Mouse (Mus musculus): ENCODE data around the gene Casp12. TPM values are rescaled to one million over a fixed set of nuclear protein-coding genes. Genes with fewer than 3 reads are reported as not detected.
"Not testable (repeated sequence)": the region's sequence is repeated elsewhere in the genome, so short reads cannot be mapped to it uniquely, and the experiment has no call there.

Casp12 gene
- polyA plus RNA-seq, 1 experiment from 2014 or later, result 2.7 TPM

DNA sequence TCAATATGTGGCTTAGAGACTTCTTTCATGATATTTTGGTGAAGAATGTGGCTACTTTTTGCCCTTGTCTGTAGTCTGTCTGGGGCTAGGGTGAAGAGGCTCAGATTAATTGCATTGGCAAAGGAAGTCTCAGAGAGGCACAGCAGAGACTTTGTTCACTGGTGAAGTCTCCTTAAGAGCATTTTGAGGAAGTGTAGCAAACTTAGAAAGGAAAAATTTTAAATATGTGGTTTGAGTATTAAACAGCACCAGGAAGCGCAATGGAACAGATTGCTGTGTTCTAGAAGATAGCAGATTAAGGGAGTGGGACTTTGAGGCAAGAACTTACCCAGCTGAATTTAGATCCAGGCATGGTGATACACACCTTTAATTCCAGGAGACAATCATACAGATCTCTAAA, 11.8 kb upstream of the Casp12 start:
- no peak for ATAC-seq (ENCODE audit: low read depth)
- H3K27ac ChIP-seq (ENCODE audit: low read length), result no peak overlapping the region
- no peak overlapping the region for H3K9ac ChIP-seq (ENCODE audit: low read length)
- no peaks in the 10 kb centered on the region for H3K9me3 ChIP-seq (ENCODE audit: control insufficient read depth, low read length)
- H3K4me2 ChIP-seq (ENCODE audit: low read depth, low read length), result no peak overlapping the region
- WGBS, result 100% methylated on average over 1 of the region's 1 CpGs
- no peak overlapping the region for H3K4me3 ChIP-seq (ENCODE audit: low read length)
- no peaks in the 10 kb centered on the region for H3K36me3 ChIP-seq (ENCODE audit: control insufficient read depth, insufficient read depth, low read length)
- H3K4me1 ChIP-seq (replicated peaks; ENCODE audit: control insufficient read depth, insufficient read depth, low read length), result no peaks in the 10 kb centered on the region
- H3K27me3 ChIP-seq (ENCODE audit: control insufficient read depth, insufficient read depth, low read depth, low read length), result no peaks in the 10 kb centered on the region

DNA sequence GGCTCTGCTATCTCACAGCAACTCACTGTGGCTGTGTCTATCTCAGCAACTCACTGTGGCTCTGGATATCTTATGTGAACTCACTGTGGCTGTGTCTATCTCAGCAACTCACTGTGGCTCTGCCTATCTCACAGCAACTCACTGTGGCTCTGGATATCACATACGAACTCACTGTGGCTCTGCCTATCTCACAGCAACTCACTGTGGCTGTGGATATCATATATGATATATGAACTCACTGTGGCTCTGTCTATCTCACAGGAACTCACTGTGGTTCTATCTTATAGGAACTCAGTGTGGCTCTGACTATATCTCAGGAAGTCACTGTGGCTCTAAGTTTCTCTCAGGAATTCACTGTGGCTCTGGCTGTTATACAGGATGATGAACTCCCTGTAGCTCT, 2.1 kb upstream of the Casp12 start:
- Histone ChIP-seq H3K27ac (ENCODE audit: low read length) (no peak overlapping the region), H3K9ac (ENCODE audit: low read length) (no peak overlapping the region), H3K36me3 (ENCODE audit: control insufficient read depth, insufficient read depth, low read length) (no peaks in the 10 kb centered on the region), H3K4me3 (ENCODE audit: low read length) (no peak overlapping the region), H3K9me3 (ENCODE audit: control insufficient read depth, low read length) (no peaks in the 10 kb centered on the region), H3K4me1 (replicated peaks; ENCODE audit: control insufficient read depth, insufficient read depth, low read length) (no peaks in the 10 kb centered on the region), H3K4me2 (ENCODE audit: low read depth, low read length) (no peak overlapping the region), H3K27me3 (ENCODE audit: control insufficient read depth, insufficient read depth, low read depth, low read length) (no peaks in the 10 kb centered on the region)
- ATAC-seq (ENCODE audit: low read depth), result no peak
- 56% methylated on average over 1 of the region's 1 CpGs for WGBS

DNA sequence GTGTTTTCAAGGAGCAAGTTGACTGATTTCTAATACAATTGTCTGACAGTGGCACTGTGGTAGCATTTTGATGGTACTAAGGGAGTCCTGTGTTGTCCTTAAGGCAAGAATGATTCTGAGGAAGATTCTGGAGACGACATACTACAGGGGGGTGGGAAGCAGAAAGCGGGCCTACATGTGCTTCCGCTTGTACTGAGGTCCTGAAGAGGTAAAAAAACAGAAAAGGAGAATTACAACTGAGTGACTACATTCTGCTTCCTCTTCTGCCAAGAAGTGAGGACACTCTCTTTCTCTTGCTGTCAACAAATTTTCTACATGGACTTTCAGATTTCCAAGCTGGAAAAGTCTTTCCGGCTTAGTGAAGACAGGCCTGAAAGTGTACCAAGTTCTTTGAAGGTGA, 1.1 kb upstream of the Casp12 start:
- WGBS, result 89% methylated on average over 4 of the region's 4 CpGs
- H3K36me3 ChIP-seq (ENCODE audit: control insufficient read depth, insufficient read depth, low read length), result no peaks in the 10 kb centered on the region
- H3K4me2 ChIP-seq (ENCODE audit: low read depth, low read length), result no peak overlapping the region
- H3K4me1 ChIP-seq (replicated peaks; ENCODE audit: control insufficient read depth, insufficient read depth, low read length), result no peaks in the 10 kb centered on the region
- no peak overlapping the region for H3K9ac ChIP-seq (ENCODE audit: low read length)
- no peak overlapping the region for H3K4me3 ChIP-seq (ENCODE audit: low read length)
- no peak overlapping the region for H3K27ac ChIP-seq (ENCODE audit: low read length)
- H3K27me3 ChIP-seq (ENCODE audit: control insufficient read depth, insufficient read depth, low read depth, low read length), result no peaks in the 10 kb centered on the region
- no peak for ATAC-seq (ENCODE audit: low read depth)
- H3K9me3 ChIP-seq (ENCODE audit: control insufficient read depth, low read length), result no peaks in the 10 kb centered on the region

GRCm38 (mm10) chr9:5347381-5347780, 2.2 kb downstream of the Casp12 start:
- Histone ChIP-seq H3K4me2 (ENCODE audit: low read depth, low read length) (no peak overlapping the region), H3K4me3 (ENCODE audit: low read length) (no peak overlapping the region), H3K9me3 (ENCODE audit: control insufficient read depth, low read length) (no peaks in the 10 kb centered on the region), H3K27ac (ENCODE audit: low read length) (no peak overlapping the region), H3K9ac (ENCODE audit: low read length) (no peak overlapping the region), H3K36me3 (ENCODE audit: control insufficient read depth, insufficient read depth, low read length) (no peaks in the 10 kb centered on the region), H3K4me1 (replicated peaks; ENCODE audit: control insufficient read depth, insufficient read depth, low read length) (no peaks in the 10 kb centered on the region), H3K27me3 (ENCODE audit: control insufficient read depth, insufficient read depth, low read depth, low read length) (no peaks in the 10 kb centered on the region)
- 68% methylated on average over 4 of the region's 4 CpGs for WGBS
- no peak for ATAC-seq (ENCODE audit: low read depth)

- ATAC-seq (ENCODE audit: low read depth), result no peak
- H3K9ac ChIP-seq (ENCODE audit: low read length), result no peak overlapping the region
- H3K9me3 ChIP-seq (ENCODE audit: control insufficient read depth, low read length), result no peaks in the 10 kb centered on the region
- no peaks in the 10 kb centered on the region for H3K27me3 ChIP-seq (ENCODE audit: control insufficient read depth, insufficient read depth, low read depth, low read length)
- H3K4me1 ChIP-seq (replicated peaks; ENCODE audit: control insufficient read depth, insufficient read depth, low read length), result no peaks in the 10 kb centered on the region
- no peak overlapping the region for H3K4me3 ChIP-seq (ENCODE audit: low read length)
- WGBS, result 62% methylated on average over 2 of the region's 2 CpGs
- H3K36me3 ChIP-seq (ENCODE audit: control insufficient read depth, insufficient read depth, low read length), result no peaks in the 10 kb centered on the region
- H3K4me2 ChIP-seq (ENCODE audit: low read depth, low read length), result no peak overlapping the region
- H3K27ac ChIP-seq (ENCODE audit: low read length), result no peak overlapping the region
These were observed 8.4 kb downstream of the Casp12 start for GRCm38 (mm10) chr9:5353673-5354072.

- no peak overlapping the region for H3K27ac ChIP-seq (ENCODE audit: low read length)
- H3K4me1 ChIP-seq (replicated peaks; ENCODE audit: control insufficient read depth, insufficient read depth, low read length), result no peaks in the 10 kb centered on the region
- H3K27me3 ChIP-seq (ENCODE audit: control insufficient read depth, insufficient read depth, low read depth, low read length), result no peaks in the 10 kb centered on the region
- no peak overlapping the region for H3K9ac ChIP-seq (ENCODE audit: low read length)
- H3K4me2 ChIP-seq (ENCODE audit: low read depth, low read length), result no peak overlapping the region
- H3K4me3 ChIP-seq (ENCODE audit: low read length), result no peak overlapping the region
- H3K36me3 ChIP-seq (ENCODE audit: control insufficient read depth, insufficient read depth, low read length), result no peaks in the 10 kb centered on the region
- no peaks in the 10 kb centered on the region for H3K9me3 ChIP-seq (ENCODE audit: control insufficient read depth, low read length)
- ATAC-seq (ENCODE audit: low read depth), result no peak
These were observed 11.6 kb downstream of the Casp12 start for GRCm38 (mm10) chr9:5356801-5357200.

DNA sequence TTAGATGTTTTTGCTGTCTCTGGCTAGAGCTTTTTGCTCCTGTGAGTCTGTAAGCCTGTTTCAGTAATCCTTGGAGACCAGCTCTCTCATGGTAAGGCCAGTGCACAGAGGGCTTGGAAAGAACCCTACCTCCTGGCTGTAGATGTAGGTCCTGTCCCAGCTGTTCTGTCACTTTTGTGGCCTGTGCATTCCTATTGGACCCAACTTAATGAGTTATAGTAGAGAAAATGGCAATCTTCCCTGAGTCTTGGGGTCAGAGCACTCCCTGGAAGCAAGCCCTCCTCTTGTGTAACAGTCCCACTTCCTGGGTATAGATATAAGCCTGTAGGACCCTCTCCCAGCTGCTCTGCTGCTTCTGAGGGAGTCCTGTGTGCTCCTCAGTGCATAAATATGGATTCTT, 48.3 kb downstream of the Casp12 start:
- H3K9ac ChIP-seq (ENCODE audit: low read length), result no peak overlapping the region
- no peak for ATAC-seq (ENCODE audit: low read depth)
- H3K4me1 ChIP-seq (replicated peaks; ENCODE audit: control insufficient read depth, insufficient read depth, low read length), result no peaks in the 10 kb centered on the region
- no peaks in the 10 kb centered on the region for H3K36me3 ChIP-seq (ENCODE audit: control insufficient read depth, insufficient read depth, low read length)
- H3K4me3 ChIP-seq (ENCODE audit: low read length), result no peak overlapping the region
- H3K27me3 ChIP-seq (ENCODE audit: control insufficient read depth, insufficient read depth, low read depth, low read length), result no peaks in the 10 kb centered on the region
- H3K4me2 ChIP-seq (ENCODE audit: low read depth, low read length), result no peak overlapping the region
- no peaks in the 10 kb centered on the region for H3K9me3 ChIP-seq (ENCODE audit: control insufficient read depth, low read length)
- no peak overlapping the region for H3K27ac ChIP-seq (ENCODE audit: low read length)

- H3K4me3 ChIP-seq (ENCODE audit: low read length); H3K9ac ChIP-seq (ENCODE audit: low read length); H3K4me1 ChIP-seq (replicated peaks; ENCODE audit: control insufficient read depth, insufficient read depth, low read length); H3K9me3 ChIP-seq (ENCODE audit: control insufficient read depth, low read length); H3K27me3 ChIP-seq (ENCODE audit: control insufficient read depth, insufficient read depth, low read depth, low read length); H3K36me3 ChIP-seq (ENCODE audit: control insufficient read depth, insufficient read depth, low read length); H3K27ac ChIP-seq (ENCODE audit: low read length); ATAC-seq (ENCODE audit: low read depth); H3K4me2 ChIP-seq (ENCODE audit: low read depth, low read length): not testable (repeated sequence)
- WGBS, result 81% methylated on average over 5 of the region's 5 CpGs
These were observed 50.6 kb downstream of the Casp12 start for GRCm38 (mm10) chr9:5395861-5396260.

GRCm38 (mm10) chr9:5410988-5411568, 65.8 kb downstream of the Casp12 start:
- Histone ChIP-seq H3K4me1 (replicated peaks; ENCODE audit: control insufficient read depth, insufficient read depth, low read length) (no peaks in the 10 kb centered on the region), H3K36me3 (ENCODE audit: control insufficient read depth, insufficient read depth, low read length) (no peaks in the 10 kb centered on the region), H3K4me3 (ENCODE audit: low read length) (no peak overlapping the region), H3K9ac (ENCODE audit: low read length) (no peak overlapping the region), H3K27me3 (ENCODE audit: control insufficient read depth, insufficient read depth, low read depth, low read length) (no peaks in the 10 kb centered on the region), H3K9me3 (ENCODE audit: control insufficient read depth, low read length) (no peaks in the 10 kb centered on the region), H3K27ac (ENCODE audit: low read length) (no peak overlapping the region), H3K4me2 (ENCODE audit: low read depth, low read length) (no peak overlapping the region)
- WGBS, result 75% methylated on average over 1 of the region's 1 CpGs
- ATAC-seq (ENCODE audit: low read depth), result no peak

DNA sequence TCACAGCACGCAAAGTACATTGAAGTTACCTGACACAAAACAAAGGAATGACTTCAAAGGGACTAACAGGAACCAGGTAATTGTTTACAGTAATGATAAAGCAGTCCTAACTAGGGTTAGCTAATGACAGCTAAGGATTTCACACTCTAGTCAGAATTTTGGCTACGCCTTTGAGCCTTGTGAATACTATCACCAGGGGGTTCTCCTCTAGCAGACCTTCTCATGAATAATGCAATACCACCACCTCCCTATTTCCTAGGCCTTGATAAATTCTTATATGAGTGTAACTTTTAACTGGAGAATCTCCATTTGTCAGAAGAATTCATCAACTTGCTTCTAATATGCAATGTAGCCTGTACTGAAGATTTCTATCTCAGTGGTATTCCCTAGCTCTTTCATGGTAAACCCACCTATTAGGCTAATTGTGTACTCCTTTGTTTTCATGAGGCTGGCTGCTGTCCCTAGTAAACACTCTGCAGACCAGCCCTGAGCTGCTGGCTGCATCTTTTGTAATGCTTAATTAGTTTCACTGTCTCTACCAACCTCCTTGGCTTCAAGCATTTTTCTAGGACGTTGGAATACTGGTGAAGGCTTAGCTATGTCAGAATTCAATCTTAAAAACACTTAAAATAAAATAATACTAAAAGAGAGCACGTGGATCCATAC, 67.3 kb downstream of the Casp12 start:
- H3K9ac ChIP-seq (ENCODE audit: low read length), result no peak overlapping the region
- no peak overlapping the region for H3K4me2 ChIP-seq (ENCODE audit: low read depth, low read length)
- no peaks in the 10 kb centered on the region for H3K36me3 ChIP-seq (ENCODE audit: control insufficient read depth, insufficient read depth, low read length)
- H3K27me3 ChIP-seq (ENCODE audit: control insufficient read depth, insufficient read depth, low read depth, low read length), result no peaks in the 10 kb centered on the region
- no peaks in the 10 kb centered on the region for H3K4me1 ChIP-seq (replicated peaks; ENCODE audit: control insufficient read depth, insufficient read depth, low read length)
- H3K9me3 ChIP-seq (ENCODE audit: control insufficient read depth, low read length), result no peaks in the 10 kb centered on the region
- no peak for ATAC-seq (ENCODE audit: low read depth)
- H3K27ac ChIP-seq (ENCODE audit: low read length), result no peak overlapping the region
- WGBS, result 46% methylated on average over 4 of the region's 4 CpGs
- no peak overlapping the region for H3K4me3 ChIP-seq (ENCODE audit: low read length)
